Mouse (Mus musculus) urinary bladder, postnatal 25 days (tissue): ENCODE data around the gene Gm20834.
"Not testable (repeated sequence)": the region's sequence is repeated elsewhere in the genome, so short reads cannot be mapped to it uniquely, and the experiment has no call there.

Experiments
- DNase-seq: peaks from one replicate; pipeline ENCODE4 v3.0.0; 2022; ENCODE audit warnings: low spot score

Gene Gm20834

GRCm38 (mm10) chrY:10324489-10324888 lies at the start of gene Gm20834:
TSS of gene Gm20834 (minus strand) at chrY:10324589.
- not testable (repeated sequence) for DNase-seq
